Mouse (Mus musculus) ES-E14 (cell line): ENCODE results near the gene Fam222b.

Experiments
- CHD2 ChIP-seq: IDR thresholded peaks from 2 replicates; pipeline ENCODE4 v1.6.1; 2014; ENCODE audit warnings: mild to moderate bottlenecking, low read depth, low read length, inconsistent platforms
- MAFK ChIP-seq: IDR thresholded peaks from 2 replicates; pipeline ENCODE4 v1.6.1; 2014; ENCODE audit warnings: mild to moderate bottlenecking, low read depth, low read length, inconsistent platforms; ENCODE audit not compliant: insufficient read depth
- ZNF384 ChIP-seq: IDR thresholded peaks from 2 replicates; pipeline ENCODE4 v1.6.1; 2012; ENCODE audit warnings: low read depth, low read length, inconsistent platforms

- TF ChIP-seq CHD2 (no peak), ZNF384 (no peak), MAFK (no peak)
These were observed 70.1 kb downstream of the Fam222b start for GRCm38 (mm10) chr11:78164604-78164923.
